Mouse (Mus musculus) left cerebral cortex, postnatal 4 days (tissue): Measurements from ENCODE around the gene Fxyd6. TPM values are rescaled to one million over a fixed set of nuclear protein-coding genes. Genes with fewer than 3 reads are reported as not detected.

Source experiments
- DNase-seq: peaks from one replicate; pipeline ENCODE4 v3.0.0-alpha.2; 2022
- intact Hi-C: fragments of 180-260 bp; cut with DNase I; formaldehyde crosslinking; loops from one replicate; pipeline ENCODE4 v1.15.1; 2025
- total RNA-seq, 2 experiments: library from RNA; stranded (reverse); gene quantifications; 2 replicates each; pipeline ENCODE4 v1.2.3; 2021

Gene Fxyd6
- total RNA-seq, 2 experiments from 2014 or later = 368 to 407 TPM

GRCm38 (mm10) chr9:45374988-45375502, 5.1 kb downstream of the Fxyd6 start:
- no peak for DNase-seq
- intact Hi-C loops = no loop called here

- no peak for DNase-seq
- intact Hi-C loops = no loop called here
Measured at GRCm38 (mm10) chr9:45376427-45376826, 6.4 kb downstream of the Fxyd6 start.

- DNase-seq = peak; percentile 60
- intact Hi-C loops = no loop called here
Measured at GRCm38 (mm10) chr9:45376883-45377282, 6.9 kb downstream of the Fxyd6 start.

- peak; percentile 88 for DNase-seq
- intact Hi-C loops = no loop called here
Measured at GRCm38 (mm10) chr9:45380411-45381251, 10.6 kb downstream of the Fxyd6 start.

- peak; percentile 86 for DNase-seq
- intact Hi-C loops = no loop called here
Measured at GRCm38 (mm10) chr9:45382336-45382735, 12.4 kb downstream of the Fxyd6 start.

- peak; percentile 40 for DNase-seq
- intact Hi-C loops = no loop called here
Measured at GRCm38 (mm10) chr9:45382834-45383233, 12.8 kb downstream of the Fxyd6 start.

GRCm38 (mm10) chr9:45383883-45384282, 13.9 kb downstream of the Fxyd6 start:
- DNase-seq = no peak
- intact Hi-C loops = no loop called here

GRCm38 (mm10) chr9:45386698-45387097, 16.7 kb downstream of the Fxyd6 start:
- intact Hi-C loops = loop anchor here (5.0 kb wide), 1 partner anchor 164 kb away; no protein-coding TSS in a partner anchor
- no peak for DNase-seq

GRCm38 (mm10) chr9:45388385-45388994, 18.5 kb downstream of the Fxyd6 start:
- intact Hi-C loops = loop anchor here (2.0 to 5.0 kb wide), 2 partner anchors 90 to 166 kb away; no protein-coding TSS in a partner anchor
- peak; percentile 86 for DNase-seq

GRCm38 (mm10) chr9:45389596-45389995, 19.6 kb downstream of the Fxyd6 start:
- no peak for DNase-seq
- intact Hi-C loops = loop anchor here (2.0 to 5.0 kb wide), 2 partner anchors 91 to 167 kb away; no protein-coding TSS in a partner anchor

- intact Hi-C loops = no loop called here
Measured at GRCm38 (mm10) chr9:45391299-45391698, 21.3 kb downstream of the Fxyd6 start.

GRCm38 (mm10) chr9:45395218-45395617, 25.2 kb downstream of the Fxyd6 start:
- intact Hi-C loops = no loop called here
- DNase-seq = no peak

More at GRCm38 (mm10) chr9:45391299-45391698, 21.3 kb downstream of the Fxyd6 start:
- no peak for DNase-seq

- no peak for DNase-seq
- intact Hi-C loops = no loop called here
Measured at GRCm38 (mm10) chr9:45395796-45396195, 25.8 kb downstream of the Fxyd6 start.

- DNase-seq = no peak
- intact Hi-C loops = no loop called here
Measured at GRCm38 (mm10) chr9:45398336-45398735, 28.4 kb downstream of the Fxyd6 start.

- DNase-seq = no peak
- intact Hi-C loops = no loop called here
Measured at GRCm38 (mm10) chr9:45399434-45399833, 29.4 kb downstream of the Fxyd6 start, which contains the start of gene Fxyd2. Fxyd2 (plus strand) TSS chr9:45399669.

- no peak for DNase-seq
- intact Hi-C loops = no loop called here
Measured at GRCm38 (mm10) chr9:45401851-45402250, 31.9 kb downstream of the Fxyd6 start.

GRCm38 (mm10) chr9:45402957-45403356, 33.0 kb downstream of the Fxyd6 start:
- no peak for DNase-seq
- intact Hi-C loops = no loop called here

- intact Hi-C loops = no loop called here
- no peak for DNase-seq
Measured at GRCm38 (mm10) chr9:45405694-45406093, 35.7 kb downstream of the Fxyd6 start.

GRCm38 (mm10) chr9:45406808-45407207, 36.8 kb downstream of the Fxyd6 start:
- no peak for DNase-seq
- intact Hi-C loops = no loop called here

GRCm38 (mm10) chr9:45407706-45408675, 38.0 kb downstream of the Fxyd6 start:
- DNase-seq = peak; percentile 91
- intact Hi-C loops = no loop called here
